Mouse (Mus musculus): ENCODE measurements around the gene Stx11. TPM values are rescaled to one million over a fixed set of nuclear protein-coding genes. Genes with fewer than 3 reads are reported as not detected.
A peak's percentile ranks its signal among the peaks of the same experiment; 100 is the strongest.
"Not testable (repeated sequence)": the region's sequence is repeated elsewhere in the genome, so short reads cannot be mapped to it uniquely, and the experiment has no call there.

The Stx11 gene
- total RNA-seq, 2 experiments from 2014 or later: 0.46 to 0.47 TPM

- no peak for DNase-seq (ENCODE audit: low spot score)
Observed at GRCm38 (mm10) chr10:12961546-12961945, 2.6 kb downstream of the Stx11 start.

DNA sequence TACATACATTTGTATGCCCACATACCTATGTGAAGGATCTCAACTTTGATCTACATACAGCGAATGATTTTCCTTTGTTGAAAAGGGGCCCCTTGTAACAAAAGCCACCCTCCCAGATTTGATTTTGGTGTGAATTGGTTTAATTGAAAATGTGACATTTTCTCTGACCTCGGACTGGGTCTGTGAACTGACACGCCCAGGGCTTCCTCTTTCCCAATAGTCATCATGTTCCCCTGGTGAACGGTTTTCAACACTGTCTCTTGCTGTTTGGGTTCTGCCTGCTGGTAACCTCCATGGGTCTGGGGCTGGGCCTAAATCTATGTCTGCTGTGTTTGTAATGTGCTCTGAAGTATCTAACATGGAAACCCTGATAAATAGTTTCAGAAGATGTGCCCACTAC is 6.8 kb downstream of the Stx11 start:
- DNase-seq (ENCODE audit: low spot score): no peak

DNA sequence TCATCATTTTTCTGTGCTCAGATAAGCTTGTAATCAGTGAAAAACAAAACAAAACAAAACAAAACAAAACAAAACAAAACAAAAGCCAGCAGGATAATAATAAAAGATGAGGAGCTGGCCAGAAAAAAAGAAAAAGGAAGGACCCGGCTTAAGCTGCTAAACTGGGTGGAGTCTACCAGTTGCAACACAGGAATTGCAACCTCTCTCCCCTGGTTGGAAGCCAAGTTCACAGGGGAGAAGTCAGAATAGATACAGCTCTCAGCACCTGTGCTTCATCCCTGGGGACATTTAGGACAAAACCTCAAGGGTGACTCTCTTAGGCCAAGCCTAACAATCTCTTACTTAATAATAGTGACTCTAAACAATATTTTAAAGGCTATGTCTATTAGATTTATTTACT is 8.3 kb downstream of the Stx11 start:
- no peak for DNase-seq (ENCODE audit: low spot score)

DNA sequence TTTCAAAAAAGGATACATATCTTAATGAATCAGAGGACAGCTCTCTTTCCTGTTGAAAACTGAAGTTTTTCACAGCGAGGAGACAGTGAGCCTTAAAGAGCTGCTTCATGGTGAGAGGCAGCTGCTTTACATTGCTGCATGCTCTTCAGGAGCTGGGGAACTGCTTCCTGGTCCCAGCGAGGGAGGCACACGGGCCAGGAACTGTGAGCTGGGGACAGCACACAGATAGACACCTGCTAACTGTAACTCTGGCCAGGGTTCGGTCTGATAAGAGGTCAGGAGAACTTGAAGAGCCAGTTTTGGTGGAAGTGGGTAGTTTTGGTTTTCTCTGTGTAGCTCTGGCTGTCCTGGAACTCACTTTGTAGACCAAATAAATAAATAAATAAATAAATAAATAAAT is 12.7 kb downstream of the Stx11 start:
- not testable (repeated sequence) for DNase-seq (ENCODE audit: low spot score)

GRCm38 (mm10) chr10:12949299-12949698 is 14.8 kb downstream of the Stx11 start:
- DNase-seq (ENCODE audit: low spot score): no peak

- no peak for DNase-seq (ENCODE audit: low spot score)
Observed at GRCm38 (mm10) chr10:12947606-12948005, 16.5 kb downstream of the Stx11 start.

DNA sequence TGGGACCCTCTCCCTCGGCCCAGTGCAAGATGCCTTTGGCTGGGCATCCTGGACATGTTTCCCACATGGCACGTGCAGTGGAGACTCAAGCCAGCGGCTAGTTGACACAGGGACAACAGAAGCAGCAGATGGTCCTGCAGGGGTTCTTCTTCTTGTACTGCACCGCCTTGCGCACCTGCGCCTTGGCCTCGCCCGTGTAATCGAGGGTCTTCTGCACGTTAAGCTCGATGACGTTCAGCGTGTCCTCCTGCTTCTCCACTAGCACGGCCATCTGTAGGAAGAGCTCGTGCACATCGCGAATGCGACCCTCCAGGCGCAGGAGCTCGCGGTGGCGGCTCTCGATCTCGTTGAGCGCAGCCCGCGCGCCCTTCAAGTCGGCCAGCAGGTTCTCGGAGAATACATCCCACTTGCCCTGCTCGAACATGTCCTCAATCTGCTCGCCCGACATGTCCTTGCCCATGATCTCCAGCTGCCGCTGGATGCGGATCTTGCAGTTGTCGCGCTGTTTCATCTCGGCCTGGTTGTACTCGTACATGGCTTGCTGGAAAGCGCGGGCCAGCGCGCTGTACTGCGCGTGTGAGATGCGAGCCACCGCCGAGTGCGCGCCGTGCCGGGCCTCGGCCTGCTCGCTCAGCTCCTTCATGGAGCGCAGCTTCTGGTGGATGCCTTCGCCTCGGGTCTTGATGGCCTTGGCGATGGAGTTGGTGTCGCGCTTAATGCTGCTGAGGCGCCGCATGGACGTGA is 22.9 kb downstream of the Stx11 start:
- no peak for DNase-seq (ENCODE audit: low spot score)

- no peak for DNase-seq (ENCODE audit: low spot score)
Observed at GRCm38 (mm10) chr10:12938763-12939162, 25.3 kb downstream of the Stx11 start.

DNA sequence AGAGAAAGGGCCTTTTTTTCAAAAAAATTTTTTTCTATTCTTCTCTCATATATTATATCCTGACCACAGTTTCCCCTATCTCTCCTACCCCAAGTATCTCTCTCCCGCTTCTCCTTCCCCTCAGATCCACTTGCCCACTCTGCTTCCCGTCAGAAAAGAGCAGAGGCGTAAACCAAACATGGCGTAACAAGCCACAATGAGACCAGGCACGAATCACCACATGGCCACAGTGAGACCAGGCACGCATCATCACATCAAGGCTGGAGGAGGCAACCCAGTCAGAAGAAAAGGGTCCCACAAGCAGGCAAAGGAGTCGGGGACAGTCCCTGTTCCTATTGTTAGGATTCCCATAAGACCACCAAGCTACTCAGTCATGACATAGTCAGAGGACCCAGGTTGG is 28.0 kb downstream of the Stx11 start:
- no peak for DNase-seq (ENCODE audit: low spot score)

DNA sequence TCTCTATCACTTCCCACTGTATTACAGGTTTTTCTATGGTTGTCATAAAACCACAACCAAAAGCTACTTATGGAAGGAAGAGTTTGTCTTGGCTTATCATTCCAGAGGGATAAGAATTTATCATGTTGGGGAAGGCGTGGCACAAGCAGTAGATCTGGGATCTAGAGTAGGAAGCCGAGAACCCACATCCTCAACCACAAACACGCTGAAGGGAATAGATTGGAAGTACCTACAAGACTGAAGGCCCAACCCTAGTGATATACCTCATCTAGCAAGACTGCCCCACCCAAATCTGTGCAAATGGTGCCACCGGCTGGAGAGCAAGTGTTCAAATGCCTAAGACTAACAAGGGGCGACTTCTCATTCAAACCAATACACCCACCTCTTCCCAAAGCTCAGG is 28.5 kb downstream of the Stx11 start:
- DNase-seq (ENCODE audit: low spot score): no peak

- DNase-seq (ENCODE audit: low spot score): no peak
Observed at GRCm38 (mm10) chr10:12931492-12932400, 32.4 kb downstream of the Stx11 start.

GRCm38 (mm10) chr10:12930351-12930905 is 33.7 kb downstream of the Stx11 start:
- no peak for DNase-seq (ENCODE audit: low spot score)

DNA sequence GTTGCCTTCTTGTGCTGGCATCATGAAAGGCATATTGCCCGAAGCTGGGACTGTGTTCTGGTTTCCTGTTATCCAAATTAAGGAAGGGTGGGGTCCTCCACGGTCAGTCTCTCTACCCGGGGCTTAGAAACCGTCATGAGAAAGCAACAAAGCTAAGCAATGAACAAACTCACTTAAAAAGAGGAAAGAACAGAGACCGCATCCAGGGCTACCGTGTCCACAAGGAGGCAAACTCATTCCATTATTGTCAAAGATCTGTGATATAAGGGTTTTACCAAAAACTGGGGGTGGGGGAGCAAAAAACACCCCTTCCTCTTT is 34.3 kb downstream of the Stx11 start:
- DNase-seq (ENCODE audit: low spot score): no peak

GRCm38 (mm10) chr10:12929149-12929856 is 34.8 kb downstream of the Stx11 start:
- DNase-seq (ENCODE audit: low spot score): no peak

- DNase-seq (ENCODE audit: low spot score): no peak
Observed at GRCm38 (mm10) chr10:12928193-12928592, 35.9 kb downstream of the Stx11 start.

DNA sequence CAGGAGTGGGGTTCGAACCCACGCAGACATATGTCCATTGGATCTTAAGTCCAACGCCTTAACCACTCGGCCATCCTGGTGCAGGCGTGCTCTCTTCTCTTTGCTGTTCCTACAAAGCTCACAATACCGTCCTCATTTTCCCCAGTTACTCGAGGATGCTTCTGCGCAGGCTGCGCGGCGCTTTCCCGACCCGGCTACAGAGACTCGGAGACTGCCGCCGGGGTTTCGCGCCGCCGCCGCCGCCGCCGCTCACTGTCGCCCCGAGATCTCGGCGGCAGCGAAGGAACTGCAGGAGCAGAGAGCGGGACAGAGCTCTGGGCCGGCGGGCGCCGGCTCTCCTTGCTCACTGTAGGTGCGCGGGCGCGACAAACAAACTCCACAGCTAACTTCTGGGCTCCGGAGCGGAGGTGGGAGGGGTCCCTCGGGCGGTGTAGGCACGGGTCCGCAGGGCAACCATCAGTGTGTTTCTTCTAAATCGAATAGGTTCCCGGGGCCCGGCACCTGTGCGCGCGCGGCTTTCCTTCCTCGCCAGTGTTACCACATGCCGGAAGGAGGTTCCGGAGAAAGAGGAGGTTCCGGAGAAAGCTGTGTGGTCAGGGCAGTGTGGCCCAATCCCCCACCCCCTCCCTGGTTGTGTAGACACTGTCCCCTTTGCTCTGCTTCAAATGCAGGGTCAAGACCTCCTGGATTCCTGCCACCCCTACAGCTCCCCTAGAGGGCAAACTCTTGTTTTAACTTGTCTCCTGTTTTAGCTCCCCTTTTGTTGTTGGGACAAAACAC is 41.3 kb downstream of the Stx11 start:
- peak; percentile 95 for DNase-seq (ENCODE audit: low spot score)

DNA sequence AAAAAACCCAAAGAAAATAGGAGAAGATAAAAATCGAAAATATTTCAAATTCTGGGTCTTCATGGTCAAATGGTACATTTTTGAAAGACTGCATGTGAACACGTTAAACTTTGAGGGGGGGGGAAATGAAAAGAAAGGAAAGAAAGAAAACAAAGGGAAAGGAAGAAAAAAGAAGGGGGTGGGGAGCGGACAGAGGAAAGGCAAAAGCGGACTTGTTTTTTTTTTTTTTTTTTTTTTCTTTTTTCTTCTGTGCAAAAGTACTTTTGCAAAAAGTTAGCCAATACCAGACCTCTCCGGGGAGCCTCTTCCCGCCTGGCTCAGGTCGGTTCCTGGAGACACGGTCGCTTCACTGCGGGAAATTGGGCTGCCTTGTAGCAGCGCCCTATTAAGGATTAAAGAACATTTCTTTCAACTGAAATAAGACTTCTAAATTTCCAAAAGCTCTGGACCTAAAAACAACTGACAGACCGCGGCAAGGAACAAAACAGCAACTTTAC is 42.0 kb downstream of the Stx11 start:
- no peak for DNase-seq (ENCODE audit: low spot score)

DNA sequence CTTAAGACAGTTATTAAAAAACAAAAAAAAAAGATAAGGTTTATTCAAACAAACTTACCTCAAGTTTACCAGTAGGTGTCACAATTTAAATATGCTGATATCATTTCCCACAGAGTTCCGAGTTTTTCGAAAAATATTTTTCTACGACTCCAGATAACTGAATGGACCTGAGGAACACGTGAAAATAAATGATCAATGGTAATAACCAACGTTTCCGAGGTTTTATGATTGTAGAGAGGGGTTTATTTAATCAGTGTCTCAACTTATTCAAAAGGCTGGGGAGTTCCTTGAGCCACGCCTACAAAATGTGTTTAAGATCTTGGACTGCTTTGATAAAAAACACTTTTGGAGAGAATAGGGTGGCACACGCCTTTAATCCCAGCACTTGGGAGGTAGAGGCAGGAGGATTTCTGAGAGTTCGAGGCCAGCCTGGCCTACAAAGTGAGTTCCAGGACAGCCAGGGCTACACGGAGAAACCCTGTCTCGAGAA is 42.5 kb downstream of the Stx11 start:
- DNase-seq (ENCODE audit: low spot score): no peak

- peak; percentile 48 for DNase-seq (ENCODE audit: low spot score)
Observed at GRCm38 (mm10) chr10:12919287-12919686, 44.8 kb downstream of the Stx11 start.

DNA sequence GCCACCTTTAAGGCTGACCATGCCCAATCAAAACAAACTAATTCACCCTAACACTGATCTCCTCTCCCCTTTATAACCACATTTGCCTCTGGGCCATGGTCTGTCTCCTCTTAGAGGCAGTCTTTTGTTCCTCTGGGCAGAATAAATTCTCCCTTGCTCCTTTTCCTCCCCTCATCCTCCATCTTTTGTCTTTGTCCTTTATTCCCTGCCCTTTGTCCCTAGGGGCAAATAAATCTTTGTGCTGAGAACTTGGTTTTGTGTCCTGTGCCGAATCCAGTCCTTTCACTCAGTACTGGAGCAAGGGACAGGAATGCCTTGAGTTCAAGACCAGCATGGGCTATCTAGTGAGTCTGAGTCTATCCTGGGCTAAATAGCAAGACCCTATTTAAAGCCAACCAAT is 46.5 kb downstream of the Stx11 start:
- no peak for DNase-seq (ENCODE audit: low spot score)

- DNase-seq (ENCODE audit: low spot score): no peak
Observed at GRCm38 (mm10) chr10:12916376-12916775, 47.7 kb downstream of the Stx11 start.
